Mouse (Mus musculus) T-cell, adult 2 months (primary cell): ENCODE data around the gene Opcml.

Experiments
- DNase-seq: peaks from one replicate; pipeline ENCODE4 v3.0.0; 2022; ENCODE audit warnings: low spot score

Opcml gene

DNA sequence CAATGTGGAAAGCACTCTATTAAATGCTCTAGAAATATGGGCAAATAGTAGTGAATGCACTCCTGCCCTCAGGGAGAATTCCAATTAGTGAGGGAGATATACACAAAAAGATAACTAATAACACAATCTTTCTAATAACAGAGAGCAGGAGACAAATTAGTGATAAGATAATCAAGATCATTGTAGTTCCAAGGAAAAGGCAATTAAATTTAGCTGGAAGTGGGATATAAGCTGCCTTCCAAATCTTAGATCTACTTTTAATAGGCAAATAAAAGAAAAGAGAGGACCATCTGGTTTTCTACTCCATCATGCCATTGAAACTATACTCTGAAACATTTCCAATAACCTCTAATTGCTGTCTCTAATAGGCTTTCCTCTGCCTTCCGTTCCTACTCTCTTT lies 742.6 kb downstream of the Opcml start:
- DNase-seq = no peak

DNA sequence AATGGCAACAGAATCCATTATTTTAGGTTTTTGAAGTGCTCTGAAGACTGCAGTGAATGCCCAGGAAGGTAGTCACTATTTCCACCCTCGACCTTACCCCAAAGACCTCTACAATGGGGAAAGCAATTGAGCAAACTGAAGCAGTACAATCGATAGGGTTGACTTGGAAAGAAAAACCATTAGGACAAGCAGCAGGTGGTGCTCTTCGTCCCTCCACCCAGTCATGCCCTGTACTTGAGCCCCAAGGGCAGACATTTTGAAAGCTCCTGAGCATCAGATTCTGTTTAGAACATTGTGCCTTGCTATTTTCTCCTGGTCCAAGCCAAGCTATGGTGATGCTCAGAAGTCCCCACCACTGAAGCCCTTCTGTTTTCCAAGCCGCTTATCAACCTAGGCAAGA lies 744.4 kb downstream of the Opcml start:
- no peak for DNase-seq

DNA sequence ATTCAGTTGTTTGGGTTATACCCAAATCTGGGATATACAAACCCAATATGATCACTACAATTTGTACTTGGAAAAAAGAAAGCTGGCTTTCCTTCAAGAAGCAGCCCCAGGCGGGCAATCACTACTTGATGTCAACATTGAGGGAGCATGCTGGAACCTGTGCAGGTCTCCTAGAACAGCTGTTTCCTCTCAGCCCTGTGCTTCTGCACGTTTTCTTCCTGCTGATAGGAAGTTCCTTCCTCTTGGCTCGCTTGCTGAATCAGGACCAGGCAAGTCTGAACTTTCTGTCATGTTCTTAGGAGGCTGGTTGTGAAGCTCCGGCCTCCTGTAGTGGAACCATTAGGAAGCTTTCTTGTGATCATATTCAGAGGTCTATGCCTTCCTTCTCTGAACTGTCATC lies 746.1 kb downstream of the Opcml start:
- DNase-seq = no peak

DNA sequence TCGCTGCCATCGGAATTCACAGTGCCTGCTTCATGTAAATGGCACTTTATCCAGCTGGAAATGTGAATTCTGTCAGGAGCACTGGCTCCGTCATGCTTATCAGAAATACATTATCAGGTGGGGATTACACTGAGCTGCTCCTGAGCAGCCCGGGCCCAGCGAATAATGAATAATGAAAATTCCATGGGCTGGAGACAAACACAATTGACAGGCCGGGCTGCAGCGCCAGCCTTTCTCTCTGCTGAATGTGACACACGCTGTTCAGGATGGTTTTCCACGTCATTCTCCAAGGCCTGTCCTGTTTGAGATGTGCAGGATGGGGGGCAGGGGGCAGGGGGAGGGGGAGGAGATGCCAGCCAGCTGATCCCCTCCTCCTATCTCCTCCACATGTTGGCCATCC lies 757.6 kb downstream of the Opcml start:
- no peak for DNase-seq

- DNase-seq = no peak
These were observed 762.0 kb downstream of the Opcml start for GRCm38 (mm10) chr9:28552387-28553182.

DNA sequence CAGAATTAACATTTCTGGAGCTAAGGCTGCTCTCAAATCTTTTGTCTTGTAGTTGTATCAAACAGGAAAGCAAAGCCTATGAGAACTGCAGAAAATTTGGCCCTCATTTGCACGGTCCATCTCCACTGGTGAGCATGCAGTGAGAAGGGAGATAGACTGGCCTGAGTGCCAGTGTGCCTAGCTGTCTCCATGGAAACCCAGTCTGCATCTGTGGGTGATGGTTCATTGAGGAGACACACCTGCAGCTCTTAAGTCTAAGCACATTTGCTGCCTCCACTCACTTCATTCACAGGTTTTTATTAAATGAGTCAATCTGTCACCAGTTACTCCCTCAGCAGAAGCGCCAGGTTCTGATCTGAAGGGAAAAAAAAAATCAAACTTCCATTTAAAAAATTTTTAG lies 768.1 kb downstream of the Opcml start:
- no peak for DNase-seq

DNA sequence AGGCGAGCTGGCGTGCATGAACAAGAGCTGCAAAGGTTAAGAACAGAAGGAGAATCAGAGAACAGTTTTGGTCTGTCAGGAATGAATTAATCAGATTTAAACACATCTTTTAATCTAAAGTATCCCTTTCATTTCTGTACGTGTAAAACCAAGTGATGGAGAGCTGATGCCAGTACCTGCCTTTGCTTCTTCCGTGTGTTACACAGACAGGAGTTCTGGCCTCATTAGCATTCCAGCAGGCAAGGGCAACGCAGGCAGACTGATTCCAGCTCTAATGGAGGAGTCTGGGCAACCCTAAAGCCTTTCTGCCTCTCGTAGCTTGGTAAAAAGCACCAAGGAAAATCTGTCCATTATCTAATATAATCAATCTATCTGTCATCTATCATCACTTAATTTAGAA lies 771.2 kb downstream of the Opcml start:
- no peak for DNase-seq

- DNase-seq = no peak
These were observed 772.6 kb downstream of the Opcml start for GRCm38 (mm10) chr9:28563066-28563683.

DNA sequence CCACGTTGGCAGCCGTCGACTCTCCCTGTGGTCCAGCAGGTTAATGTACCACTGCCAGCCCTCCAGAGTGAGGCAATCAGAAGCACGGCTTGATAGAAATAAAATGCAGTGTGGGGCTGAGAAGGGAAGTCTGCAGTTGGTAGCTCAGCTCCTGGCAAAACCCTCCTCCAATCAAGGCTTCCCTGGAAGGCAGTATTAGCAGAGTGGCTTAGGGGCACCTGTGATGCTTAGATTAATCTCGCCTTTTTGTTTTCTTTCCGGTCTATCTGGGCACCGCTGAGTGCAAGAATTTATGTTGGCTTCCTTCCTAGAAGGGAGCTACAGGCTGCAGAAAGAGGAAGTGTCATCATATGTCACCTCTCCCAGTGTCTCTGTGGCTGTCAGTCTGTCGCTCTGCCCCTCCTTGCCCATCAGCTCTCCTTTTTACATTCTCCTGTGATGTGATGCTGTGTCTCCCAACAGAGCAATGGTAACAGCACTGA lies 778.5 kb downstream of the Opcml start:
- DNase-seq = no peak

GRCm38 (mm10) chr9:28569776-28570175 lies 779.2 kb downstream of the Opcml start:
- no peak for DNase-seq

DNA sequence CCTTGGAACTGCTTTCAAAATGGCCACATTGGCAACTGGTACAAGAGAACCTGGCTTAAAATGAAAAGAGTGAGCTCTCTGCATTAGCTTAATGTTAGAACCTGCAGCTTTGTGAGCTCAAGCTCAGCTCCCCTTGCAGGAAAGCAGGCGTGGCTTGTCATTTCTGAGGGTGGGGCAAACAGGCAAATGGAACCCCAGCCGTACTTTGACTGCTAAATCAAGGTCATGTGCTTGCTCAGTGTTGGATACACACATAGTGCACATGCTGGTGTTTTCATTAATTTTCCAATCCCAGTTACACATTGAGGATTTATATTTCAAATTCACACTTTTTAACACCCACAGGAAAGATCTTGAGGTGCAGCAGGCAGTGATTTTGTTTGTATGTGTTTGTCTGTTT lies 781.1 kb downstream of the Opcml start:
- no peak for DNase-seq

GRCm38 (mm10) chr9:28572136-28572774 lies 781.7 kb downstream of the Opcml start:
- no peak for DNase-seq

DNA sequence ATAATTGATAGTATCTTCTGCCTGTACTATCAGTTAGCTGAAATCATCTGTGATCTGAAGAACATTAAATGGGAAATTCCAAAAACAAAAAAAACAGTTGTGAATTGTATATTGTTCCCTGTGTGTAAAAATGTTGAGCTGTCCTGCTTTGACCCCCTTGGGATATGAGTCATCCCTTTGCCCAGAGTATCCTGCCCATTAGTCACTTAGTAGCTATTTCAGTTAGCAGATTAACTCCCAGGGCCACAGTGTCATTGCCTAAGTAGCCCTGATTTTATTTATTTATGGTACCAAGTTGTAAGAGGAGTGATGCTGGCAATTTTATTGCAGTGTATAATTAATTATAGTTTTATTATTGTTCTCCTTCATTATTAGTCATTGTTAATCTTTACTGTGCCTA lies 788.2 kb downstream of the Opcml start:
- no peak for DNase-seq

DNA sequence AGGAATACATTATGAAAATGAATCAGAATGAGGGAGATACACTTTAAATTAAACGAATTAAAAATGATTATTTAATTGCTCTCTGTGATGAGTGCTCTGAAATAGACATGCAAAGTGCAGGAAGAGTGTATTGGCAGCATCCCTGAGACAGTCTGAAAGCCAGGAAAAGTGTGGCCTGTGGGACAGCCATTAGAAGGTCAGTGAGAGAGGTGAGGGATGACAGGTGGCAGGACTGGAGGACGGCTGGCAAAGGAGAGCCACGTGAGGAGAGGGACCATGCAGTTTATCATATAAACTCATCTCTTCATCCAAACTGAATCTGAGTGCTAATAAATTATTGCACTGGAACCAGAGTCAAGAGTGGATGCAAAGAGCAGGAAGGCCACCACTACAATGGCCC lies 796.7 kb downstream of the Opcml start:
- DNase-seq = no peak

- DNase-seq = no peak
These were observed 797.3 kb downstream of the Opcml start for GRCm38 (mm10) chr9:28587857-28588388.

DNA sequence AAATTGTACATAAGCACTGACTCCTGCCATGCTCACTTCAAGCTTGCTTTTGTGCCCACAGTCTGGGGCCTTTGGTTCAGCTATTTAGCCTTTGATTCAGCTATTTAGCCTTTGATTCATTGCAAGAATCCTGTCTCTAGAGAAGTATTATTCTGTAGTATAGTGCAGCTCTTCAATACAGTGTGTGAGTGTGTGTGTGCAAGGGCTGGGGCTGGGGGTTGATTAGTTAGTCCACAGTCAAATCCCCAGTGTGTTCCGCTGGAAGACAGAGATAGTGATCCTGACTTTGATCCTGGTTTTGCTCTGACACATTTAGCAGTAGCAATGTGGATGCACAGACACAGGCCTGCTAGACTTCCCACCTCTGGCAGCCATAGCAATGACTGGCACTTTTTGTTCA lies 797.9 kb downstream of the Opcml start:
- DNase-seq = no peak

GRCm38 (mm10) chr9:28592208-28592607 lies 801.6 kb downstream of the Opcml start:
- no peak for DNase-seq

- no peak for DNase-seq
These were observed 804.5 kb downstream of the Opcml start for GRCm38 (mm10) chr9:28595062-28595461.

DNA sequence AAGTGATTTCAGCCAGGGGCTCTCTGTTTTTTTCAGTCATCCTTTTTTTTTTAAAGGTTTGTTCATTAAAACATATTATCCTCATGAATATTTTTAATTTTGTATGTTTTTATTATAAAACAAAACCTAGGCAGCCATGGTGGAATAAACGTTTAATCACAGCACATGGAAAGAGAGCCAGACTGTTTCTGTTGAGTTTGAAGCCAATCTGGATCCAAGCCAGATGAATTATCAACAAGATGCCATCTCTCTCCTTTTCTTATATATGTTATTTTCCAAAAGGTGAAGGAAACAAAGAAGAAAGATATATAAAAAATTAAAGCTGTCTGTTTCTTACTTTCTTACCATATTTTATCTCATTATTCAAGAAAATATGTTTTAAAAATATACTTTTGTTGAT lies 815.0 kb downstream of the Opcml start:
- no peak for DNase-seq

DNA sequence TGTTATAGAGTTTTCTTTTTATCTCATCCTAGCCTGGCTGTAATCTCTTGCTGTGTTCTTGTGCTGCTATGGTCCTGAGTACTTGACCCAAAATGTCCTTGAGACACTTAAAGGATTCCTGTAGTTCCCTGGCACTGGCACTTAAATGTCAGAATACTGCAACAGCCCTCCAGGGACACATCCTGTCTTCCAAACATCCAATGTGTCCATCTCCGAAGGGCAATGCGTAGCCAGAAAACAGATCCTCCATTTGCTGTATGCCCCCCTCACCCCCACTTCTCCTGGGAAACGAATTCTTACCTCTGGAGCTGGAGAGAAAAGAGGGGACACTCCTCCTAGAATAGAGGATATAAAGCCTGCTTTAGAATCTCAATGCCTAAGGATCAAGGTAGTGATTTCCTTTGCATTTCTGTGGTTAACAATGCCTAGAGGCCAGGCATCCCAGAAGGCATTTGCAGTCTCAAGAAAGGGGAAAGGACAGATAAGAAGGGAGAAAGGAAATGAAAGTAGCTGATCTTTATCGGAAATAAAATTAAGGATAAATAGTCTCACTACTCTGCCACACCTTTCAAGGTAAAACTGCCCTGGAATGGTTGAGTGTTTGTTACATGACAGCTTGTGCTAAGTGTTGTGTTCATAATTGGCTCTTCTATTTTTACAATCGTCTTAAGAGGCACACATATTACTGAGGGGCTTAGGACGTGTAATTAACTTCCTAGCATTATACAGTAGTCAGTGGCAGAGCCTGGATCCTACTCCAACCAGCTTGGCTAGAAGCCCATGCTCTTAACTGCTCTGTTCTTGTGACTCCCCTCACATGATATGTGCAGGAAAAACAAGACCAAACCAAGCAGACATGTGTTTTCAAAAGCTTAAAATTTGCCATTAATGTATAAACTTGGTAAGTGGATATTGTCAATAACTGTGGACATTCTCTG lies 823.4 kb downstream of the Opcml start:
- DNase-seq = no peak

GRCm38 (mm10) chr9:28615447-28615846 lies 824.9 kb downstream of the Opcml start:
- no peak for DNase-seq

DNA sequence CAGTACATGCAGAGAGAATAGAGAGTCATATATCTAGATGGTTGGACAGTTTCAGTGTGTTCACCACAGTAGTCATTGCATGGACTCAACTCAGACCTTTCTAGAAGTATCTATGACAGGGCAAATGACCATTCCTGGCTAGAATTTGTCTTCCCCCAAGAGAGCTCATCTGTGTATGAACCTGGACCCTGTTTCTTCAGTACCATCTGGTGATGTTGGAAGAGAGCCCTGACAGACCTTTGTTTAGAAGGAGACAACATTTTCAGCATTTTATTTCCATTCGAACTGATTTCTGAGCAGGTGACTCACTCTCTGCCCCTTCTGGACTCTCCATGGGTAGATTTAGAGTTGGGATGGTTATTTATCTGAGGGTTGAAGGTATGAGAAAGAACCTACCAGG lies 827.1 kb downstream of the Opcml start:
- no peak for DNase-seq
